Mouse (Mus musculus) liver, embryonic 16.5 days (tissue): ENCODE data around the gene Dpp8. TPM values are rescaled to one million over a fixed set of nuclear protein-coding genes. Genes with fewer than 3 reads are reported as not detected.

Experiments
- ATAC-seq: fragments of 200-750 bp; cut with Nextera tagmentation; 2 replicates; pipeline ENCODE4 v1.8.0; 2017; ENCODE audit warnings: low read depth, mild to moderate bottlenecking, moderate number of reproducible peaks, moderate library complexity
- H3K27ac ChIP-seq: fragments of 300-500 bp; sonication (generic); 2 replicates; pipeline ENCODE4 v1.5.1; 2014; ENCODE audit warnings: mild to moderate bottlenecking, low read length
- H3K27me3 ChIP-seq: fragments of 300-500 bp; sonication (generic); 2 replicates; pipeline ENCODE4 v1.6.1; 2014; ENCODE audit warnings: low read depth, low read length, mixed read lengths; ENCODE audit not compliant: control insufficient read depth, insufficient read depth
- H3K36me3 ChIP-seq: fragments of 300-500 bp; sonication (generic); 2 replicates; pipeline ENCODE4 v1.6.1; 2014; ENCODE audit warnings: mild to moderate bottlenecking; ENCODE audit not compliant: control insufficient read depth, insufficient read depth
- H3K4me1 ChIP-seq: fragments of 300-500 bp; sonication (generic); 2 replicates; pipeline ENCODE4 v1.6.1; 2014; ENCODE audit warnings: low read depth, low read length, mixed read lengths; ENCODE audit not compliant: control insufficient read depth
- H3K4me2 ChIP-seq: fragments of 300-500 bp; sonication (generic); 2 replicates; pipeline ENCODE4 v1.6.1; 2014; ENCODE audit warnings: low read depth, low read length, mixed read lengths
- H3K4me3 ChIP-seq: fragments of 300-500 bp; sonication (generic); 2 replicates; pipeline ENCODE4 v1.5.1; 2014; ENCODE audit warnings: low read depth, mild to moderate bottlenecking, low read length
- H3K9ac ChIP-seq: fragments of 300-500 bp; sonication (generic); 2 replicates; pipeline ENCODE4 v1.6.1; 2014; ENCODE audit warnings: low read depth, low read length
- H3K9me3 ChIP-seq: fragments of 300-500 bp; sonication (generic); replicated peaks from 2 replicates; pipeline ENCODE4 v1.6.1; 2016; ENCODE audit warnings: low read length; ENCODE audit not compliant: control insufficient read depth
- WGBS: fragments of 180-500 bp; shearing (Covaris S2); extraction: QIAGEN DNeasy Blood & Tissue Kit; methylation state at CpG from one replicate; pipeline ENCODE4 v1.1.7; 2014; ENCODE audit not compliant: insufficient replicate concordance; 5-methylcytosine and 5-hydroxymethylcytosine counted together
- polyA plus RNA-seq: library from polyadenylated mRNA; unstranded; fragments of >200 nt; fragmentation: Nextera tagmentation; extraction: Ambion mirVana; gene quantifications from 2 replicates; pipeline ENCODE4 v1.2.1, GENCODE M21; 2015

Gene Dpp8
- polyA plus RNA-seq, 1 experiment from 2014 or later = 20.1 TPM

DNA sequence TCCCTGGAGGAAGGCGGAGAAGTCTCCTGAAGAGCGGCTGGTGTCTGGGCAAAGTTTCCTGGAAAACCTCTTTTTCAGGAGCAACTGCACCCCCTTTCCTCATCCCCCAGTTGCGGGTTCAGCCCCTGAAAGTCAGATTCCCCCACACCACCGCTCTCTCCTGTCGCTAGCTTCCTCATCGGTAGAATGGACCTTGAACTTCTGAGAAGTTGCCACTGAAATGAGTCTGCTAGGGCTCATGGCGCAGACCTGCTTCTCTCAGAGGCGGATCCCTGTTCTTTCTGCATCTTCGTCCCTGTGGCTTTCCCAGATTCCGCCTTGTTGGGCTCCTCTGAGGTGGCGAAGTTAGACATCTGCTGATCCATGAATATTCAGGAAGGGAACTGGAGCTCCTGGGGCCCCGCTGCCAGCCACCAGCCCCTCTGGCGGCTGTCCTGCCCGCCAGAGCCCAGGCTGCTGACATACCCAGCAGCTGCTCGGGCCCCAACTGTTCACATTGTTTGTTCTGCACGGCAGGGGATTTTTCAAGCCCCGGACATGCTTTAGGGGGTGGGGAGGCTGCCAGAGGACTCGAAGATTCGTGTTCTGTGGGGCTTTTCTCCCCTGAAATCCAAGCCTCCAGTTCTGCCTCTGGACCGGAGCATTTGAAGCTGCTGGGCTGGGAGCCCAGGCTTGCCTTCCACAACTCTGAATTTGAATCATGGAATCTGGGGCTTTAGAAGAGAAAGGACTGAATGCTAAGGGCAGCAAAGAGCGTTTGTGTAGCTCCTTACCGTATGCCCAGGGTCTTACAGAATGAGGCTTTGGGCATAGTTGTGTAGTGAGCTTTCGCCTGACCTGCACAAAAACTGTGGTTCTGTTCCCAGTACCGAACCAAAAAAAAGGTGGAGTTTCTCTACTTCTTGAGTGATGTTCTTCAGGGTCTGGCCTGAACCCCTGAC lies 77.2 kb downstream of the Dpp8 start:
- H3K4me3 ChIP-seq = peak overlapping the region; percentile 16
- 0 out of 2 replicates have a peak overlapping the region, but pooled peaks have one; percentile 22 for H3K4me2 ChIP-seq
- peak overlapping the region; percentile 35; the same call in 1 of the 2 replicates for H3K9ac ChIP-seq
- H3K27me3 ChIP-seq = peaks cover 15% of the 10 kb centered on the region
- peak overlapping the region; percentile 51 for H3K27ac ChIP-seq
- H3K36me3 ChIP-seq = no peaks in the 10 kb centered on the region
- H3K4me1 ChIP-seq = peaks cover 5% of the 10 kb centered on the region; the same call in 1 of the 2 replicates
- 19% methylated on average over 24 of the region's 24 CpGs for WGBS
- H3K9me3 ChIP-seq = no peaks in the 10 kb centered on the region
- ATAC-seq = 0 out of 2 replicates have a peak, but pooled peaks have one; percentile 30

DNA sequence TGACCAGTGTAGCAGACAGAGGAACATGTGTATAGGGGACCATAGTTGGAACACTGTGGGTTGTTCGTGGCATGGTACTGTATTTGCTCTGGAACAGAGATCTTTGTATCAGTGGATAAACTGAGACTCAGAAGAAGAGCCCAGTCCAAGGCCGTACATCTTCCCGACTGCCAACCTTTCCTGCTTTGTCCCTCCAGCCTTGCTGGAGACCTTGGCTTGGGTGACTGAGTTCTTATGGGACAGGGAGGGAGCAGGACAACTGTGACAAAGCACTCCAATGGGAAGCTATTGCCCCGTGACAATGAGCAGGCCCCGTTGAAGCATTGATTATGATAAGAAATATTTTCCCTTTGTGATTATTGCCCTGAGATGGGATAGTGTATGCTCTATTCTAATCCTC lies 79.5 kb downstream of the Dpp8 start:
- H3K4me3 ChIP-seq = no peak overlapping the region
- H3K27me3 ChIP-seq = peaks cover 15% of the 10 kb centered on the region
- peaks cover 5% of the 10 kb centered on the region; the same call in 1 of the 2 replicates for H3K4me1 ChIP-seq
- no peak overlapping the region for H3K27ac ChIP-seq
- H3K9me3 ChIP-seq = no peaks in the 10 kb centered on the region
- H3K4me2 ChIP-seq = no peak overlapping the region
- WGBS = 65% methylated on average over 5 of the region's 5 CpGs
- no peak overlapping the region for H3K9ac ChIP-seq
- no peak for ATAC-seq
- no peaks in the 10 kb centered on the region for H3K36me3 ChIP-seq

DNA sequence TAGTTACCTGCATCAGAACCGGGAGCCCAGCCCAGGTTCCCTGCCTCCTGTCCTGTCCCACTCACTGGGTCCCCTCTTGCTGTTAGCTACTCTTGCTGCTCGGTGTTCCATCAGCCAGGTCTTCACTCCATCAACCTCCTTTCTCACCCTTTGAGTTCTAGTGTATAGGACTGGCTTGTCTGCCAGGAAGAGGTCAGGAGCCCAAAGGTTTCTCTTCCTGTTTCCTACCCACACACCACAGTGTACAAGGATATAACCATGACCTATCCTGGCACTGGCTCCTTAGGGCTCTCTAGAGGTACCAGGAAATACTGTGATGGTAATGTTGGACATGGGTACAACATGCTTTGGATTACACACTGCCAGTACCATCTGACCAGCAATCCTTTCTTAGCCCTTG lies 81.5 kb downstream of the Dpp8 start:
- H3K4me1 ChIP-seq = peaks cover 1% of the 10 kb centered on the region; the same call in 1 of the 2 replicates
- WGBS = 60% methylated on average over 2 of the region's 2 CpGs
- H3K27me3 ChIP-seq = peaks cover 11% of the 10 kb centered on the region
- no peaks in the 10 kb centered on the region for H3K36me3 ChIP-seq
- ATAC-seq = no peak
- no peak overlapping the region for H3K4me3 ChIP-seq
- H3K9me3 ChIP-seq = no peaks in the 10 kb centered on the region
- no peak overlapping the region for H3K9ac ChIP-seq
- H3K27ac ChIP-seq = no peak overlapping the region
- no peak overlapping the region for H3K4me2 ChIP-seq

DNA sequence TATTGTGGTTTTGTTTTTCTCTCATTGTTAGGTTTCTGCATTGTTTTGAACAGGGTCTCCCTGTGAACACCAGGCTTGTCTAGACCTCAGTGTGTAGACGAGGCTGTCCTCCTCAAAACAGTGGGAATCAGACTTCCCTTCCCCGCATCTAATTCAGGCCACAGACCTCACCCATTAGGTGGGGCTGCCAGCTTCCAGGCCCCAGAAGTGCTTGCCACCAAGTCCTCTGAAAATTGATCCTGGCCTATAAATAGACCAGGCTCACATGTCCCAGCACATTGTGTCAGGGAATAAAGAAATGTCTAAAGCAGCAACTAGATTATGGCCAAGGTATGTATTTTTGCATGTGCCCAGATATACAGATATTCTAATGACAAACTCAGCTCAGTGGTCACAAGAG lies 83.7 kb downstream of the Dpp8 start:
- Histone ChIP-seq H3K36me3 (no peaks in the 10 kb centered on the region), H3K9ac (no peak overlapping the region), H3K4me3 (no peak overlapping the region), H3K4me1 (no peaks in the 10 kb centered on the region; the same call in 1 of the 2 replicates), H3K27me3 (no peaks in the 10 kb centered on the region), H3K4me2 (no peak overlapping the region), H3K27ac (no peak overlapping the region), H3K9me3 (no peaks in the 10 kb centered on the region)
- no peak for ATAC-seq
- 52% methylated on average over 2 of the region's 2 CpGs for WGBS

DNA sequence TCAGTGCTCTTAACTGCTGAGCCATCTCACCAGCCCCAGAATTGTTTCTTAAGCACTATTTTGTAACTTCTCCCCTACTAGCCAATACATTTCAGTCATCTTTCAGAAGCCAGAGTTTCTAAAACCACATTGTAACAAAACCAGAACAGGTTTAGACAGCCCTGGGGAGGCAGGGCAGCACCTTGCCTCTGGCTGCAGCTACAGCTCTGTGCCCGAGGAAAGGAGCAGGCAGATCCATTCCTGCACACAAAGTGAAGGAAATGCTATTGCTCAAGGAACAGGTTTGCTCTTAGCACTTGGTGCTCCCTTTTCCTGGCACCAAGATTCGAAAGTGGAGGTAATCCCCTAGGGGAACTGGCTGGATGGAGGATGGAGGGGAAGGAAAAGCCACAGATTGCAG lies 85.3 kb downstream of the Dpp8 start:
- Histone ChIP-seq H3K4me2 (no peak overlapping the region), H3K36me3 (no peaks in the 10 kb centered on the region), H3K9ac (no peak overlapping the region), H3K27ac (no peak overlapping the region), H3K4me3 (no peak overlapping the region), H3K27me3 (peaks cover 6% of the 10 kb centered on the region; the same call in 1 of the 2 replicates), H3K4me1 (no peaks in the 10 kb centered on the region; the same call in 1 of the 2 replicates), H3K9me3 (no peaks in the 10 kb centered on the region)
- 44% methylated on average over 2 of the region's 2 CpGs for WGBS
- no peak for ATAC-seq

DNA sequence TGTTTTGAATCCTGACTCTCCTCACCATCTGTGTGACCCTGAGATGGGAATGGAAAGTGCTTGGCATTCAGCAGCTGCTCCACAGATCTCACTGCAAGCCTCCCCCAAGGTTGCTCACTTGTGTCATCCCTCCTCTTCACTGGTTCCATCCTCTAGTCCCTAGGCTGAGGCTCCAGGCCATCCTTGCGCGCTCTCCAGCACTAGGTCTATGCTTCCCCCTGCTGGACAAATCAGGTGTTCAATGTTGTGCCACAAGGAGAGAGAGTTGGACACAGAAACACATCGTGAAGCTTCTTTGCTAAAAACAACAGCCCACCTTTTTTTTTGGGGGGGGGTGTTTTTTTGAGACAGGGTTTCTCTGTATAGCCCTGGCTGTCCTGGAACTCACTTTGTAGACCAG lies 88.7 kb downstream of the Dpp8 start:
- WGBS = 2% methylated on average over 3 of the region's 3 CpGs
- 0 out of 2 replicates have a peak, but pooled peaks have one; percentile 16 for ATAC-seq
- H3K4me3 ChIP-seq = no peak overlapping the region
- H3K4me2 ChIP-seq = no peak overlapping the region
- peaks cover 22% of the 10 kb centered on the region for H3K27me3 ChIP-seq
- no peak overlapping the region for H3K9ac ChIP-seq
- H3K9me3 ChIP-seq = no peaks in the 10 kb centered on the region
- H3K27ac ChIP-seq = no peak overlapping the region
- no peaks in the 10 kb centered on the region for H3K36me3 ChIP-seq
- no peaks in the 10 kb centered on the region for H3K4me1 ChIP-seq

DNA sequence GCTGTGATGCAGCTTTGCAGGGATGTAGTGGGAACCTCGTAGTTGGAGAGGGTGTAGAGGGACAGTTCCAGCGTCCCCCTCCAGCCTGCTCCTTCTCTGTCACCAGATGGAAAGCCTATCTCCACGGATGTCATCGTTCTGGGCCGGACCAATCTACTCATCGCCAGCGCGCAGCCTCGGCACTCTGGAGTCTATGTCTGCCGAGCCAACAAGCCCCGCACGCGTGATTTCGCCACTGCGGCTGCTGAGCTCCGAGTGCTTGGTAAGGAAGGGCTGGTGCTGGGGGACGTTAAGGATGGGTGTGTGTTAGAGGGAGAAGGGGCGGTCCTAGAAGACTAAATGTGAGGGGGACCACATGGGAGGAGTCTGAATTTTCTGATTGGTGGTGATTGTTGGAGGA lies 90.3 kb downstream of the Dpp8 start:
- no peak overlapping the region for H3K27ac ChIP-seq
- H3K36me3 ChIP-seq = no peaks in the 10 kb centered on the region
- peaks cover 22% of the 10 kb centered on the region for H3K27me3 ChIP-seq
- H3K4me3 ChIP-seq = no peak overlapping the region
- H3K9ac ChIP-seq = no peak overlapping the region
- H3K9me3 ChIP-seq = no peaks in the 10 kb centered on the region
- no peaks in the 10 kb centered on the region for H3K4me1 ChIP-seq
- no peak for ATAC-seq
- H3K4me2 ChIP-seq = no peak overlapping the region
- WGBS = 10% methylated on average over 18 of the region's 18 CpGs

DNA sequence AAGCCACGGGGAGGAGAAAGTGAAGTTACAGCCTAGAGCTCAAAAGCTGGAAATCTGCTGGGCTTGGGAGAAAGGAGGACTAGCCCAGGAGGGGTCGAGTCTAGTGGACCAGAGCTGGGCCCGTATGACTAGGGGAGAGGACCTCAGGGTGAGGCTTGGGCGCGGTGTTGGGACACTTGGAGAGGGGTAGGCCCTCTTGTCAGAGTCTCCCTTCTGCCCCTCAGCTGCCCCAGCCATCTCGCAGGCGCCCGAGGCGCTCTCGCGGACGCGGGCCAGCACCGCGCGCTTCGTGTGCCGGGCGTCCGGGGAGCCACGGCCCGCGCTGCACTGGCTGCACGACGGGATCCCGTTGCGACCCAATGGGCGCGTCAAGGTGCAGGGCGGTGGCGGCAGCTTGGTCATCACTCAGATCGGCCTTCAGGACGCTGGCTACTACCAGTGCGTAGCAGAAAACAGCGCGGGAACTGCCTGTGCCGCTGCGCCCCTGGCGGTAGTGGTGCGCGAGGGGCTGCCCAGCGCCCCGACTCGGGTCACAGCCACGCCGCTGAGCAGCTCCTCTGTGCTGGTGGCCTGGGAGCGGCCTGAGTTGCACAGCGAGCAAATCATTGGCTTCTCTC lies 91.4 kb downstream of the Dpp8 start:
- peaks cover 22% of the 10 kb centered on the region for H3K27me3 ChIP-seq
- ATAC-seq = no peak
- no peak overlapping the region for H3K9ac ChIP-seq
- H3K4me3 ChIP-seq = no peak overlapping the region
- no peak overlapping the region for H3K27ac ChIP-seq
- H3K36me3 ChIP-seq = no peaks in the 10 kb centered on the region
- no peaks in the 10 kb centered on the region for H3K9me3 ChIP-seq
- H3K4me2 ChIP-seq = peak overlapping the region; percentile 37
- WGBS = 6% methylated on average over 48 of the region's 48 CpGs
- no peaks in the 10 kb centered on the region for H3K4me1 ChIP-seq
